Mouse (Mus musculus): Measurements from ENCODE around the gene Tmem236. TPM values are rescaled to one million over a fixed set of nuclear protein-coding genes. Genes with fewer than 3 reads are reported as not detected.

The Tmem236 gene
- polyA plus RNA-seq, 1 experiment from 2014 or later, result 0.06 TPM

DNA sequence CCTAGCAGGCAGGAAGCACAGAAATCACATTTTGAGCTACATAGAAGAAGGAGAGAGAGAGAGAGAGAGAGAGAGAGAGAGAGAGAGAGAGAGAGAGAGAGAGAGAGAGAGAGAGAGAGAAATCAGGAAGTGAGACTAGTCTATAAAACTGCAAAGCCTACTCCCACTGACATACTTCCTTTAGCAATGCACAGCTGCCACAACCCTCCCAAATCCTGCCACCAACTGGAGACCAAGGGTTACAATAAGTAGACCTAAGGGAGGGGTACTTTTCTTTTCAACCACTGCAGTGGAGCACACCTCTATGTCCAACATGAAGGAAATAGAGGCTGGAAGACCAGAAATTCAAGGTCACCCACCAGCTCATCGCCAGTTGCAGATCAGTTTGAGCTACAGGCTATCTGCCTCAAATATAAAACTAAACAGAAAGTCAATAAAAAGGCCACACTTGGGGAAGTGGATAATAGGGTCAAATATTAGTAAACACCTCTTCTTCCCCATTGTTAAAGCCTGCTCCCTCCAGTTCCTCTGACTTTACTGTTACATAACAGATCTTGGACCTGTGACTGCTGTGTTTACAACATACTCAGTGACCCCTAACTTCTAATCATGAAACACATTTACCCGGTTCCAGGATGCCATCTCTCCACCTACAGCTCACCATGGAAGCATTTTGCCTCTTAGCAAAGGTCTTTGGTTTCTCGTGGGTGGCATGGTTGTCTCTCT is 75.7 kb downstream of the Tmem236 start:
- H3K4me2 ChIP-seq, result no peak overlapping the region
- no peak overlapping the region for H3K27ac ChIP-seq
- H3K9ac ChIP-seq, result no peak overlapping the region
- no peaks in the 10 kb centered on the region for H3K9me3 ChIP-seq (replicated peaks)
- no peak for ATAC-seq (replicated peaks; ENCODE audit: insufficient number of reproducible peaks, insufficient read depth, low FRiP score, low read depth)
- no peak overlapping the region for H3K4me3 ChIP-seq
- no peaks in the 10 kb centered on the region for H3K4me1 ChIP-seq (replicated peaks)
- no peaks in the 10 kb centered on the region for H3K27me3 ChIP-seq
- H3K36me3 ChIP-seq, result no peaks in the 10 kb centered on the region
- WGBS, result 72% methylated on average over 3 of the region's 3 CpGs

DNA sequence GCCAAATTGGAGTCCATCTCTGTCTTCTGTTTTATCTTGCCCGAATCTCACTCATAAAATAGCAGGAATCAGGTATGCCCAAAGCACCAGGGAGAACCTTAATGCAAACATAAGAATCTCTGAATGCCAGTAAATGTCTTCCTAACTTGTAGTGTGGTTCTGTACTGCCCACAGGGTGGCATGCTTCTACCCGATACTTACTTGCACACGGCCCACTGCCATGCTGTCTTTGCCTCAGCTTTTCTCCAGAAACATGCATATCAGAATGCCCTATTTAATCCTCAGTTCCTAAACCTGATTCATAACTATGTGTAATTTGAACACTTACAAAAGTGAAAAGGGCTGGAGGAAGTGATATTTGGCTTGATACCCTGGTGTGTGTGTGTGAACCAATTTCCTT is 77.6 kb downstream of the Tmem236 start:
- no peak for ATAC-seq (replicated peaks; ENCODE audit: insufficient number of reproducible peaks, insufficient read depth, low FRiP score, low read depth)
- 70% methylated on average over 3 of the region's 3 CpGs for WGBS
- no peaks in the 10 kb centered on the region for H3K27me3 ChIP-seq
- no peak overlapping the region for H3K4me3 ChIP-seq
- no peaks in the 10 kb centered on the region for H3K4me1 ChIP-seq (replicated peaks)
- no peak overlapping the region for H3K27ac ChIP-seq
- H3K36me3 ChIP-seq, result no peaks in the 10 kb centered on the region
- no peak overlapping the region for H3K4me2 ChIP-seq
- no peaks in the 10 kb centered on the region for H3K9me3 ChIP-seq (replicated peaks)
- no peak overlapping the region for H3K9ac ChIP-seq

DNA sequence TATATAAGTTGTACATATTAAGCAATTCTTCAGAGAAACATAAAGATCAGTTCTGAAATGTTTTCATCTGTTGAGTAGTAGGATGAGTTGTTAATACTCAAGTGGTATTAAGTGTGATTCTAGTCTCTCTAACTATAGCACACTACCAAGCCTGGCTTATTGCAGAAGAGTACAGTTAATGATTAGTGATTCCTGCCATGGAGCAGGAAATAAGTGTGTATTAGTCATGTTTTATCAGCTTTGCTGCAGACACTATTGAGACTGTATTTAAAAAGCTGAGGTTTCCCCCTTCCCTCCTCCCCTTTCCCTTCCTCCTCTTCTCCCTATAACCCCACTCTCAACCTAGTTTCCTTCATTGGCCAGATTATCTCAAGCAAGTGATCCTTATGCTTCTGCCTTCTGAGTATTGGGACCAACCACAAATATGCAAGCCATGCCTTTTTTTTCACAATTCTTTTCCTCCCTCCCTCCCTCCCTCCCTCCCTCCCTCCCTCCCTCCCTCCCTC is 84.1 kb downstream of the Tmem236 start:
- Histone ChIP-seq H3K27me3 (no peaks in the 10 kb centered on the region), H3K4me2 (no peak overlapping the region), H3K9ac (no peak overlapping the region), H3K4me1 (replicated peaks) (no peaks in the 10 kb centered on the region), H3K36me3 (no peaks in the 10 kb centered on the region), H3K4me3 (no peak overlapping the region), H3K27ac (no peak overlapping the region), H3K9me3 (replicated peaks) (no peaks in the 10 kb centered on the region)
- ATAC-seq (replicated peaks; ENCODE audit: insufficient number of reproducible peaks, insufficient read depth, low FRiP score, low read depth), result no peak

DNA sequence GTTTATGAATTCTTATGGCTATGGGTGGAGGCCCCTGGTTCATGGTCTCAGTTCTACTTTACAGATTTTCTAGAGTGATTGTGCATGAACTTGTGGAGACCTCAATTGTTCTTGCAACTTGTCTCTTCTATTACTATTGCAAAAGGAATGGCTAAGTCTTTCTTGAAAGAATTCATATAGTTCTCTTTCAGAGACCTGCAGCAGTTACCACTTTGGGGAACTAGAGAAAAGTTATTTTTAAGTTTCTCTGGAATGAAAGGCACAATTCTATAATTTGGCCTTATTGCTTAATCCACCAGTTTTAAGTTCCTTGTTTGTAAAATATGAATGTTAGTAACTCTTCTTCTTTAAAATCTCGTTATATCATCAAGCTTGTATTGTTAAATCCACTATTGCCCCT is 87.8 kb downstream of the Tmem236 start:
- no peak overlapping the region for H3K27ac ChIP-seq
- no peak for ATAC-seq (replicated peaks; ENCODE audit: insufficient number of reproducible peaks, insufficient read depth, low FRiP score, low read depth)
- H3K9ac ChIP-seq, result no peak overlapping the region
- H3K4me1 ChIP-seq (replicated peaks), result no peaks in the 10 kb centered on the region
- no peaks in the 10 kb centered on the region for H3K36me3 ChIP-seq
- 84% methylated on average over 1 of the region's 1 CpGs for WGBS
- no peak overlapping the region for H3K4me3 ChIP-seq
- H3K27me3 ChIP-seq, result no peaks in the 10 kb centered on the region
- H3K4me2 ChIP-seq, result no peak overlapping the region
- H3K9me3 ChIP-seq (replicated peaks), result no peaks in the 10 kb centered on the region

DNA sequence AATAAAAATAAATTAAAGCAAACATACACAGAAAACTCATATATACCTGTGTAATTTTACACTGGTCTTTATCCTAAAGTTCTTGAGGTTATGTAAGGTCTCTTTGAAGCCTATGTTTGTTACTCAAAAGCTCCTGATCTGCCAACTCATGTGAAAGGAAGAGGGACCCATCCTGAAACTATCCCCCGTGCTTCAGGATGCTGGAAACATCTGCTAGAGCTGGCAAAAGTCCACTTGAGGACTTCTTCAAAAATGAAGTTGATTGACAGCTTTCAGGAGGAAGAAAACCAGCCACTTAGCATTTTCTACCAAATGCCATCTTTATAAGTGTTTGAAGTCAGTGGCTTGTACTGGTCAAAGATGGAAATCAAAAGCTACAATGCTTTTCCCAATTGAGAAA is 94.8 kb downstream of the Tmem236 start:
- Histone ChIP-seq H3K27me3 (no peaks in the 10 kb centered on the region), H3K9ac (no peak overlapping the region), H3K4me1 (replicated peaks) (no peaks in the 10 kb centered on the region), H3K4me3 (no peak overlapping the region), H3K36me3 (no peaks in the 10 kb centered on the region), H3K9me3 (replicated peaks) (no peaks in the 10 kb centered on the region), H3K4me2 (no peak overlapping the region), H3K27ac (no peak overlapping the region)
- 59% methylated on average over 1 of the region's 1 CpGs for WGBS
- no peak for ATAC-seq (replicated peaks; ENCODE audit: insufficient number of reproducible peaks, insufficient read depth, low FRiP score, low read depth)

MicroRNAs encoded within 50 kb of the gene (microRNA counts, 519-probe panel; counts per million panel counts)
- 618 counts per million, percentile 2 among the panel's probes with 10 or more counts for microRNA mmu-miR-511

Small RNAs within 50 kb of the gene (microRNA-seq; reads per million reads assigned to microRNA genes)
- 4.6 reads per million, percentile 16 among the genes with 10 or more reads in this experiment for gene Mir511

Other genes with a start within 250 kb of the Tmem236 start
- gene Hacd1, start 118.4 kb upstream of the Tmem236 start, polyA plus RNA-seq (2015; fragmentation: Nextera tagmentation; extraction: Ambion mirVana), result 188 and 228 TPM in 2 replicates
- 50.0 and 62.5 TPM in 2 replicates for gene Stam, start 100.4 kb upstream of the Tmem236 start, polyA plus RNA-seq (2015; fragmentation: Nextera tagmentation; extraction: Ambion mirVana)
- 3.8 and 4.6 TPM in 2 replicates for gene Mrc1, start 54.9 kb downstream of the Tmem236 start, polyA plus RNA-seq (2015; fragmentation: Nextera tagmentation; extraction: Ambion mirVana)
- gene Slc39a12, start 213.8 kb downstream of the Tmem236 start, polyA plus RNA-seq (2015; fragmentation: Nextera tagmentation; extraction: Ambion mirVana), result not detected in 2 replicates